Mouse (Mus musculus) embryo, embryonic 11.5 days (tissue): ENCODE measurements at regions not wholly inside any gene's neighbourhood (a gene's known extent, or its start where the extent isn't known, plus 50 kb on each side); places are given as distances from the start of the nearest gene placed in this dataset.

ENCODE experiments used
- DNase-seq: peaks from one replicate; pipeline ENCODE4 v3.0.0-alpha.2; 2012; ENCODE audit warnings: low read depth, low spot score

- DNase-seq, result no peak
These were observed 51.8 kb upstream of the Gpr12 start for GRCm38 (mm10) chr5:146636859-146637258.
